Mouse (Mus musculus) testis, adult 2 months (tissue): ENCODE data around the gene Usb1. TPM values are rescaled to one million over a fixed set of nuclear protein-coding genes. Genes with fewer than 3 reads are reported as not detected.
"Not testable (repeated sequence)": the region's sequence is repeated elsewhere in the genome, so short reads cannot be mapped to it uniquely, and the experiment has no call there.

Experiments
- H3K27ac ChIP-seq: fragments of 200-500 bp; 2 replicates; pipeline ENCODE4 v1.5.1; 2012; ENCODE audit warnings: low read depth, low read length; ENCODE audit not compliant: control insufficient read depth, insufficient read depth
- H3K27me3 ChIP-seq: fragments of 200-500 bp; 2 replicates; pipeline ENCODE4 v1.6.1; 2012; ENCODE audit warnings: mild to moderate bottlenecking, low read length, moderate library complexity; ENCODE audit not compliant: control insufficient read depth, insufficient read depth
- H3K36me3 ChIP-seq: fragments of 200-500 bp; 2 replicates; pipeline ENCODE4 v1.6.1; 2012; ENCODE audit warnings: mild to moderate bottlenecking, low read length; ENCODE audit not compliant: control insufficient read depth, insufficient read depth
- H3K4me1 ChIP-seq: fragments of 200-500 bp; 2 replicates; pipeline ENCODE4 v1.6.1; 2012; ENCODE audit warnings: low read length; ENCODE audit not compliant: control insufficient read depth, insufficient read depth
- H3K4me3 ChIP-seq: fragments of 200-500 bp; 2 replicates; pipeline ENCODE4 v1.5.1; 2012; ENCODE audit warnings: low read depth, mild to moderate bottlenecking, low read length, moderate library complexity, mixed read lengths; ENCODE audit not compliant: control insufficient read depth
- CTCF ChIP-seq: fragments of 200-500 bp; IDR thresholded peaks from 2 replicates; pipeline ENCODE4 v1.5.1; 2012; ENCODE audit warnings: low read depth, mild to moderate bottlenecking, inconsistent platforms, low read length, moderate library complexity; ENCODE audit not compliant: control insufficient read depth, insufficient read depth, insufficient replicate concordance
- POLR2A ChIP-seq: fragments of 200-500 bp; IDR thresholded peaks from 2 replicates; pipeline ENCODE4 v1.6.1; 2012; ENCODE audit warnings: low read depth, mild to moderate bottlenecking, inconsistent platforms, low read length, moderate library complexity; ENCODE audit not compliant: control insufficient read depth
- polyA plus RNA-seq: library from polyadenylated mRNA; depleted of rRNA; stranded (reverse); fragments of >200 nt; gene quantifications from 2 replicates; pipeline ENCODE4 v1.2.3, GENCODE M21; 2012

Gene Usb1
- polyA plus RNA-seq, 1 experiment = 34.0 TPM

DNA sequence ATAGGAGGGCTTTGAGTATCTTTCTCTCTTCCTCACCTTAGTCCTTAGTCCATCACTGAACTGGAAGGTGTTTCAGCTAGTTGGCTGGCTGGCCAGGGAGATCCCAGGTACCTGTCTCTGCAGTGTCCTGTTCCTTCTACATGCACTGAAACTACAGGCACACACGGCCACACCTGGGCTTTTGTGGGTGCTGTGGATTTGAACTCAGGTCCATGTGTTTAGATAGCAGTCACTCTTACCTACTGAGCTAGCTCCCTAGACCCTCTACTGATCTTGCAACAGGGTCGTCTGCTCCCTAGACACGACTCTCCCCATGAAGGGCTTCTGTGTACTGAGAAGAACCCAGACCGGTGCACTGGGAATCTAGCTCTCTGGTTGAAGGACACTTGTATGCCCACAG lies 45.0 kb downstream of the Usb1 start:
- no peak overlapping the region for H3K27ac ChIP-seq
- TF ChIP-seq CTCF (no peak), POLR2A (no peak)
- no peak overlapping the region for H3K4me3 ChIP-seq
- no peaks in the 10 kb centered on the region for H3K36me3 ChIP-seq
- H3K27me3 ChIP-seq = no peaks in the 10 kb centered on the region
- H3K4me1 ChIP-seq = no peaks in the 10 kb centered on the region

DNA sequence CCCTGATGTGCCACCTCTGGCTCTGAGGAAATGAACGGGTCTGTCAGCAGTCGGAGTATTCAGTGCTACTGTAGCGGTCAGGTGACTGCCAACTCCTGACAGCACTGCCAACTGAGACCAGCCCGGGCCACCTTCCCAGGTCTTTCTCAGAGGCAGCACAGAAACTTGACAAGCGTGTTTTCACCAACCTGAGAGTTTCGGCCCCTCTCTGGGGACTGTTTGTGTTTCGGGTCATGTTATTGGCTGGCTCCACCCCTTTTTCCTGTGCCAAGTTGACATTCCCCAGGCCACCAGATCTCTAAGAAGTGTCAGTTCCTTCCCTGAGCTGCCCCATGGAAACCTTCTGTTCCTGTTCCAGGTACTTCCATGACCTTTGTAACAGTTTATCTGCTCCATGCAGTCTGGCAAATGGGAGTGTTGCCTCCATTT lies 45.8 kb downstream of the Usb1 start:
- TF ChIP-seq POLR2A (no peak), CTCF (no peak)
- H3K36me3 ChIP-seq = no peaks in the 10 kb centered on the region
- H3K4me1 ChIP-seq = no peaks in the 10 kb centered on the region
- H3K4me3 ChIP-seq = no peak overlapping the region
- no peak overlapping the region for H3K27ac ChIP-seq
- H3K27me3 ChIP-seq = no peaks in the 10 kb centered on the region

DNA sequence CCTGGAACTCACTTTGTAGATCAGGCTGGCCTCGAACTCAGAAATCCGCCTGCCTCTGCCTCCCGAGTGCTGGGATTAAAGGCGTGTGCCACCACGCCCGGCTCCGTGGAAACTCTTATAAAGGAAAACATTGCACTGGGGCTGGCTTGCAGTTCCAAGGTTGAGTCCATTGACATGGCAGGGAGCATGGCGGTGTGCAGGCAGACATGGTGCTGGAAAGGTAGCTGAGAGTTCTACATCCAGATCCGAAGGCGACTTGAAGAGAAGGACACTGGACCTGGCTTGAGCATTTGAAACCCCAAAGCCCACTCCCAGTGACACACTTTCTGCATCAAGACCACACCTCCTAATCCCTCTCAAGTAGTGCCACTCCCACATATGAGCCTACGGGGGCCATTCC lies 46.8 kb downstream of the Usb1 start:
- not testable (repeated sequence) for H3K27me3 ChIP-seq, H3K4me1 ChIP-seq, H3K4me3 ChIP-seq, H3K27ac ChIP-seq, H3K36me3 ChIP-seq

DNA sequence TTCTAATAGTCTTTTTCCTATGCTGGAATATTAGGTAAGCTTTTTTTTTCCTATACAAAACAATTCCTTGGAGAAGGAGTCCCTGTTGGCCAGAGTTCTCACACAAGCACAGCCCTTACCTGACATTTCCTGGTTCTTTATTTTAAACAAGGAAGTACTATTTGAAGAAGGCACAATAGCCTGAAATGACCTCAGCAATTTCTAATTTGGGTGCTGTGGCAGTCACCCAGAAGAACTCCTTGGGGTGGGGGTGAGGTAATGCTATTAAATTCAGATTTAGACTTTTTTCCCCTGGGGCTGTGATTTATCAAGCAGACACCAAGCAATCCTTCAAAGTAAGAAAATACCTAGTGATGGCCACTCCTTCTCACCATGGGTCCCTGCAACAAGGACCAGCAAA lies 48.9 kb downstream of the Usb1 start:
- Histone ChIP-seq H3K27me3 (no peaks in the 10 kb centered on the region), H3K4me1 (no peaks in the 10 kb centered on the region), H3K4me3 (no peak overlapping the region), H3K36me3 (no peaks in the 10 kb centered on the region), H3K27ac (no peak overlapping the region)
- TF ChIP-seq POLR2A = no peak
- no peak for TF ChIP-seq CTCF

DNA sequence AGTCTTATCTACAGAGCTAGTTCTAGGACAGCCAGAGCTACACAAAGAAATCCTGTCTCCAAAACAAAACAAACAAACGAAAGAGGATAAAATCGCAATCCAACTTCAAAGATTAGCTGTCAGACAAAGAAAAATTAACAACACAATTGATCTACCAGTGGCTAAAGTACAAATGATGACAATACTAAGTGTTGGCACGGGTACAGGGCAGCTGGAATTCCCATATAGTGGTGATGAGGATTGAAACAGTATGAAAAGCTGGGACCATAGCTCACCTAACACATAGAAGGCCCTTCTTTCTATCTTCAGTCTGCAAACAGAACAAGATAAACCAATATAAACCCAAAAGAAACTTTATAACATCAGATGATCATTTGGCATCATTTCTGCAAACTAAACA lies 49.5 kb downstream of the Usb1 start:
- no peak overlapping the region for H3K27ac ChIP-seq
- H3K36me3 ChIP-seq = no peaks in the 10 kb centered on the region
- no peaks in the 10 kb centered on the region for H3K4me1 ChIP-seq
- TF ChIP-seq POLR2A = no peak
- TF ChIP-seq CTCF = no peak
- no peak overlapping the region for H3K4me3 ChIP-seq
- no peaks in the 10 kb centered on the region for H3K27me3 ChIP-seq

DNA sequence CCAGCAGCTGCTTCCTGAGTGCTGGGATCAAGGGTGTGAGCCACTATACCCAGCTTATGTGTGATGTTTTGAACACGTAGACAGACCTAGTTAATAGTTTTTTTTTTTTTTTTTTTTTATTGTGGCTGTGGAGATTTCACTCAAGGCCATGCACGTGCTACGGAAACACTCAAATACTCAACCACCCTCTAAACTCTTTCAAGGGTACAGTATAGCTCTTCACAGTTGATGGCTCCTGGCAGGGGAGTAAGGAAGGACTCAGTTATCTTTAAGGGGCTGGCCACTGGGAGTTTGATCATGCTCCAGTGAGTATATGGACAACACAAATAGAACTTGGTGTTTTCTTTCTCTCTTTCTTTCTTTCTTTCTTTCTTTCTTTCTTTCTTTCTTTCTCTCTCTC lies 52.4 kb downstream of the Usb1 start:
- H3K27ac ChIP-seq = no peak overlapping the region
- TF ChIP-seq CTCF (no peak), POLR2A (no peak)
- no peaks in the 10 kb centered on the region for H3K27me3 ChIP-seq
- H3K36me3 ChIP-seq = no peaks in the 10 kb centered on the region
- H3K4me3 ChIP-seq = no peak overlapping the region
- no peaks in the 10 kb centered on the region for H3K4me1 ChIP-seq

DNA sequence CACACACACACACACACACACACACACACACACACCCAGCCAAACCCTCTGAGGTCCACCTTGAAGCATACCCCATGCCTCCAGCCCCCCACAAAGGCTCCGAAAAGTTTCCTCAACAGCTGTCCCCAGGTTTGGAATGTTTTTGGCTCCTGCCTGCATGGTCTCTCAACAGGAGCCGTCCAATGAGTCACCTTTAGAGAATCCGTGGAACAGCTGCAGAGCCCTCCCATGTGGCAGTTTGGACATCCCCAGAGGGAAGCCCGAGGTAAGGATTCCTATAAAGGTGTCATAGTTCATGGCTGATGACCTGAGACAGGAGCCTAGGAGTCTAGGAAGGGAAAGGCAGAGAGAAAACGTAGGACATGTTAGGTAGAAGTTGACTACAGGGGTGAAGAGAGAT lies 54.0 kb downstream of the Usb1 start:
- TF ChIP-seq POLR2A = no peak
- TF ChIP-seq CTCF = no peak
- no peaks in the 10 kb centered on the region for H3K36me3 ChIP-seq
- no peaks in the 10 kb centered on the region for H3K27me3 ChIP-seq
- H3K4me1 ChIP-seq = no peaks in the 10 kb centered on the region
- no peak overlapping the region for H3K4me3 ChIP-seq
- H3K27ac ChIP-seq = no peak overlapping the region

DNA sequence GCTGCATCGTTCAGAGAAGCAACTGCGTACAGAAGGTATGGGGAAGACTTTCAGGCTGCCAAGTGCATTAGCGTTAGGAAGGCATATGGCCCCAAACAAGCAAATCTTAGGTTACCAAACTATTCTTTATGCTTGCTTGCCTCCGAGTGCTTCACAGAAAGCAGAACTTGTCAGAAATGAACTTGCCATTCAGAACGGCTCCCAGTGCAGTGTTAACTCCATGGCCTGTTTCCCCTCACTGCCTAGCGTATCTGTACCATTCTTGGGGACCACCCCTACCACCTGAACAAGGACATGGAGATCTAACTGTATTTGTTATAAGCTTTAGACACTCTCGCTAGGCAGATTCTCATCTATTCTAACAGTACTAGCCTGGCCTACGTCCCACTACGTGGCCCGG lies 55.1 kb downstream of the Usb1 start:
- H3K27ac ChIP-seq = no peak overlapping the region
- H3K27me3 ChIP-seq = no peaks in the 10 kb centered on the region
- no peak overlapping the region for H3K4me3 ChIP-seq
- no peaks in the 10 kb centered on the region for H3K4me1 ChIP-seq
- TF ChIP-seq CTCF = no peak
- TF ChIP-seq POLR2A = no peak
- no peaks in the 10 kb centered on the region for H3K36me3 ChIP-seq

DNA sequence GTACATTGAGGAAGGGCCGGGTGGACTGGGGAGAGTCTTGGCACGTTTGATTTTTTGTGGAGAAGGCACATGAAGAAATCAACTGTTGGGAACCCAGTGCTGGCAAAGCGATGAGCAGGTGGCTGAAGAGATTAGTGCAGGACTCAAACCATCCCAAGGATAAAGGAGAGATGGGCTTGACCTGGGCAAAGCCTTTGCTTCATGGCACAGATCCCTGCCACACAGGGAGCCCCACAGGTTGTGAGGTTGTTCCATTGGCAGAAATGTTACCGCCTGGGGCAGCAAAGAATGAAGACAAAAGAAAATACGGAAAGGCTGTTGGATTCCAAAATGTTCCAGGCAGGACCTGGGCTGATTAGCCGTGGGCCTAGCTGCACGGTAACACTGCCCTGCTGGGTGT lies 55.9 kb downstream of the Usb1 start:
- Histone ChIP-seq H3K4me1 (no peaks in the 10 kb centered on the region), H3K27ac (no peak overlapping the region), H3K4me3 (no peak overlapping the region), H3K36me3 (no peaks in the 10 kb centered on the region), H3K27me3 (no peaks in the 10 kb centered on the region)
- TF ChIP-seq POLR2A (no peak), CTCF (no peak)
